Mouse (Mus musculus) heart, embryonic 12.5 days (tissue): ENCODE measurements at regions not wholly inside any gene's neighbourhood (a gene's known extent, or its start where the extent isn't known, plus 50 kb on each side); places are given as distances from the start of the nearest gene placed in this dataset.

Source experiments
- ATAC-seq: fragments of 200-750 bp; cut with Nextera tagmentation; 2 replicates; pipeline ENCODE4 v1.8.0; 2017; ENCODE audit warnings: moderate TSS enrichment, moderate library complexity; ENCODE audit not compliant: insufficient number of reproducible peaks, low FRiP score
- H3K27ac ChIP-seq: fragments of 300-500 bp; sonication (generic); 2 replicates; pipeline ENCODE4 v1.5.1; 2016; ENCODE audit warnings: mild to moderate bottlenecking, moderate library complexity; ENCODE audit not compliant: poor library complexity, severe bottlenecking
- H3K27me3 ChIP-seq: fragments of 300-500 bp; sonication (generic); replicated peaks from 2 replicates; pipeline ENCODE4 v1.6.1; 2016; ENCODE audit warnings: mild to moderate bottlenecking, moderate library complexity
- H3K36me3 ChIP-seq: fragments of 300-500 bp; sonication (generic); 2 replicates; pipeline ENCODE4 v1.6.1; 2016; ENCODE audit warnings: mild to moderate bottlenecking, moderate library complexity
- H3K4me1 ChIP-seq: fragments of 300-500 bp; sonication (generic); replicated peaks from 2 replicates; pipeline ENCODE4 v1.6.1; 2016; ENCODE audit warnings: mild to moderate bottlenecking
- H3K4me2 ChIP-seq: fragments of 300-500 bp; sonication (generic); 2 replicates; pipeline ENCODE4 v1.6.1; 2016; ENCODE audit warnings: mild to moderate bottlenecking, moderate library complexity
- H3K4me3 ChIP-seq: fragments of 300-500 bp; sonication (generic); 2 replicates; pipeline ENCODE4 v1.5.1; 2016; ENCODE audit warnings: mild to moderate bottlenecking
- H3K9ac ChIP-seq: fragments of 300-500 bp; sonication (generic); 2 replicates; pipeline ENCODE4 v1.6.1; 2016; ENCODE audit warnings: mild to moderate bottlenecking, moderate library complexity
- H3K9me3 ChIP-seq: fragments of 300-500 bp; sonication (generic); replicated peaks from 2 replicates; pipeline ENCODE4 v1.6.1; 2016; ENCODE audit warnings: mild to moderate bottlenecking, moderate library complexity
- WGBS: fragments of 180-500 bp; shearing (Covaris S2); methylation state at CpG from one replicate; pipeline ENCODE4 v1.1.7; 2016; 5-methylcytosine and 5-hydroxymethylcytosine counted together

DNA sequence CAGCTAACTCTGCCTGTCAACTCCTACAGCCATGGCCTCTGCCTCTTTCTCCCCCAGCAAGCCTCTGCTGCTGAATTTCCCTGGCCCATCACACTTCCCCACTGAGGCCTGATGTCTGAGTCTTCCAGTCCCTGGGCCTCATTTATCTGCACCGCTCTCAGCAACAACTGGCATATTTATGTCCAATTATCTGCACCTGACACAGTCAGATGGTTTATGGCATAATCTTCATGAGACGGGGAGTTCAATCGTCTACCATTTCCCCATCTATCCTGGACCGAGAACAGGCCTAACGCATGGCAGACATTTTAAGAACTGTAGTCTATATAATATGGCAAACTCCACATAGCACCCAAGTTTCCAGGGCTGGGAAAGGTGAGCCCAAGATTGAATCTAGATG, 1512.8 kb upstream of the Gm6569 start:
- H3K27ac ChIP-seq = no peak overlapping the region
- H3K36me3 ChIP-seq = no peaks in the 10 kb centered on the region
- H3K27me3 ChIP-seq = no peaks in the 10 kb centered on the region
- no peaks in the 10 kb centered on the region for H3K4me1 ChIP-seq
- H3K4me2 ChIP-seq = no peak overlapping the region
- ATAC-seq = no peak
- no peak overlapping the region for H3K4me3 ChIP-seq
- WGBS = 89% methylated on average over 5 of the region's 5 CpGs
- no peaks in the 10 kb centered on the region for H3K9me3 ChIP-seq
- no peak overlapping the region for H3K9ac ChIP-seq

DNA sequence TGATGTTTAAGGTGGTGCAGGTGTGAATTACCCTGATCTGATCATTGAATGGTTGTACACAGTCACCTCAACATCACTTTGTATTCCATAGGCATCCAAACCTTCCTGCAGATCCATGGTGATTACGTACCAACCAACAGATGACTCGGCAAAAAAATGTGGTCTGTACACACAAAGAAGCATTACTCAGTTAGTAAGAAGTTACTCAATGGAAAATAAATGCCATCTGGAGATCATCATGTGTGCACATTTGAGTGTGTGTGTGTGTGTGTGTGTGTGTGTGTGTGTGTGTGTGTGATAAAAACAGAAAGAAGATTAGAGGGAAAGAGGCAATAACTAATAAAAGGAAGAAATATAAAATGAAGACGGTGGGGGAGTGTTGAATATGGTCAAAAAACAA, 1512.2 kb upstream of the Gm6569 start:
- ATAC-seq = no peak
- no peak overlapping the region for H3K9ac ChIP-seq
- no peaks in the 10 kb centered on the region for H3K27me3 ChIP-seq
- H3K27ac ChIP-seq = no peak overlapping the region
- H3K9me3 ChIP-seq = no peaks in the 10 kb centered on the region
- H3K4me1 ChIP-seq = no peaks in the 10 kb centered on the region
- no peaks in the 10 kb centered on the region for H3K36me3 ChIP-seq
- WGBS = 77% methylated on average over 3 of the region's 3 CpGs
- no peak overlapping the region for H3K4me2 ChIP-seq
- no peak overlapping the region for H3K4me3 ChIP-seq

DNA sequence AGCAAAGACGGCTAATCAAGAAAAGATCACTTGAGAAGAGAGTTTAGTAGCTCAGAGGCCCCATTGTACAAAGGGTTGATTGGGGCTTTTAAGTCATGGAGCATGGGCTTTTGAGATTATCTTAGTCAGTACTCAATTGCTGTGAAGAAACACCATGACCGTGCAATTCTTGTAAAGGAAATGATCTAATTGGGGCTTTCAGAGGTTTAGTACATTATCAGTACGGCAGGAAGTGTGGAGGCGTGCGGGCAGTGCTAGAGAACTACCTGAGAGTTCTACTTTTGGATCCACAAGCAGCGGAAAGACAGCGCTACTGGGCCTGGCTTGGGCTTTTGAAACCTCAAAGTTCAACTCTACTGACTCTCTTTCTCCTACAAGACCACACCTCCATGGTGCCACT, 1511.2 kb upstream of the Gm6569 start:
- Histone ChIP-seq H3K27ac (no peak overlapping the region), H3K4me1 (no peaks in the 10 kb centered on the region), H3K9me3 (0 out of 2 replicates have a peak, but pooled peaks cover 3% of the 10 kb centered on the region), H3K36me3 (no peaks in the 10 kb centered on the region), H3K4me3 (no peak overlapping the region), H3K27me3 (no peaks in the 10 kb centered on the region), H3K9ac (no peak overlapping the region), H3K4me2 (no peak overlapping the region)
- ATAC-seq = no peak
- WGBS = 52% methylated on average over 7 of the region's 7 CpGs

DNA sequence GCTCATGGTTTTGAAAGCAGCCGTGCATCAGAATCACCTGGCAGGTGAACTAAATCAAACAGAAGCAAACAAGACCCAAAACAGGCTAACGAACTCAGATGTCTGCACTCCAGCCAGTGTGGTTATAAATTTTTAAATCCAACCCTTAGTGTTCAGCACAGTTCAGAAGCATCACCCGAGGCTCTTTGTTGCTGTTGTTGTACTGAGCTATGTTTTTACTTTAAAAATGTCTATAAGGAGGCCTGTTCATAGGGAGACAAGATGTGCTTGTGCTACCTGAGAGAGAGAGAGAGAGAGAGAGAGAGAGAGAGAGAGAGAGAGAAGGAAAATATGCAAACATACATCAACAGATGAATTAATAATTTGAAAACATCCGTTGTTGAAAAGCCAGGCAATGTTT, 1503.1 kb upstream of the Gm6569 start:
- ATAC-seq = no peak
- Histone ChIP-seq H3K27ac (no peak overlapping the region), H3K9me3 (0 out of 2 replicates have a peak, but pooled peaks cover 3% of the 10 kb centered on the region), H3K27me3 (no peaks in the 10 kb centered on the region), H3K36me3 (no peaks in the 10 kb centered on the region), H3K9ac (no peak overlapping the region), H3K4me3 (no peak overlapping the region), H3K4me1 (no peaks in the 10 kb centered on the region), H3K4me2 (no peak overlapping the region)
- 71% methylated on average over 4 of the region's 4 CpGs for WGBS

DNA sequence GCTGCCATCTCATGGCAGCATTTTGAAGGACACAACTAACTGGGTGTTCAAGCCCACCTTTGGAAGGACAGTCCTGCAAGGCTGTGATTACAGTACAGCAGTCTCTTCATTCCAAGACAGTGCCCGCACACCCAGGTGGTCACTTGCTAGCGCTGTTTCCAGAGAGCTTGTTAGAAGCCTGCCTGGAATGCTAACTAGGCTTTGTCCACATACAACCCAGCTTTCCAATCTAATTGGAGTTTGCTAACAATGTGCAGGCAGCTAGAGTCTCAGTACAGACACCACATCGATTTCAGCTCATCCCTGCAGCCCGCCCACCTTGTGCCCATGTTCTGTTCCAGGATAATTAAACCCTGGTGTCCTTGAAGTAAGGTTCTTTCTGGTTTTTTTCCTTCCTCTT, 1499.9 kb upstream of the Gm6569 start:
- Histone ChIP-seq H3K4me2 (no peak overlapping the region), H3K4me1 (no peaks in the 10 kb centered on the region), H3K9ac (no peak overlapping the region), H3K4me3 (no peak overlapping the region), H3K27ac (no peak overlapping the region), H3K27me3 (no peaks in the 10 kb centered on the region), H3K9me3 (no peaks in the 10 kb centered on the region), H3K36me3 (no peaks in the 10 kb centered on the region)
- WGBS = 77% methylated on average over 4 of the region's 4 CpGs
- no peak for ATAC-seq

DNA sequence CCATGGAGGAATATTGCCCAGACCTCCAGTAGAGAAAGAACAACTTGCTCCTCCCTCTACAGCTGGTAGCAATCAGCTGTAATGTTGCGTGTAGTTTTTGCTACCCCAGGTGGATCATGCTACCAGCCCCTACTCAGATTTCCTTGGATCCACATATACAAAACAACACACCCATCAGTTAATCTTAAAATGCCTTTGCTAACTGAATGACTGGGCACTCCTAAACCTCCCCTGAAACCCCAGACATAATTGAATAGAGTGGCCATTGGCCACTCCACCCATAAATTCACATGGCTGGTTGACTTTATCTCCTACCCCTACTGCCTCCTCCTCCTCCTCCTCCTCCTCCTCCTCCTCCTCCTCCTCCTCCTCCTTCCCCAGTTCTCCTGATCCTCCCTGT, 1494.7 kb upstream of the Gm6569 start:
- H3K27me3 ChIP-seq = no peaks in the 10 kb centered on the region
- H3K36me3 ChIP-seq = no peaks in the 10 kb centered on the region
- H3K9me3 ChIP-seq = no peaks in the 10 kb centered on the region
- no peak overlapping the region for H3K9ac ChIP-seq
- 88% methylated on average over 1 of the region's 1 CpGs for WGBS
- no peak overlapping the region for H3K4me3 ChIP-seq
- no peak overlapping the region for H3K4me2 ChIP-seq
- ATAC-seq = no peak
- H3K27ac ChIP-seq = no peak overlapping the region
- no peaks in the 10 kb centered on the region for H3K4me1 ChIP-seq

DNA sequence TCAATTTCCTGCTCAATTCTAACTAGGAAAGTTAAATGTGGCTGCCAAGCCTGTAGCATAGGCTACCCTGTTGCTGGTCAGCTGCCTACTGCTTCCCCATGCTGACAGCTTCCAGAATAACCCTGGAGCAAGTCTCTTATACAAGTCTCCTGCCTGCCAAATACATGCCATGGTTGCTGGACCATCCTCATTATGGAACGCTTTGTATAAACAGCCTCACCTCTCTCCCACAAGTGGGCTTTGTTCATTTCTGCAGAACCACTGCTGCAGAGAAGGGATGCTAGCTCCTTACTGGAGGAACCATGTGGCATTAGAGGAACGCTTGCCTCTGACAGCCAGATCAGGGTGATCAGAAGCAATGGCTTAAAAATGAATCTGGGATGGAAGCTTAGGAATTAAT, 1492.4 kb upstream of the Gm6569 start:
- no peak overlapping the region for H3K4me2 ChIP-seq
- no peak overlapping the region for H3K27ac ChIP-seq
- no peaks in the 10 kb centered on the region for H3K27me3 ChIP-seq
- H3K9ac ChIP-seq = no peak overlapping the region
- WGBS = 73% methylated on average over 2 of the region's 2 CpGs
- H3K4me1 ChIP-seq = no peaks in the 10 kb centered on the region
- ATAC-seq = no peak
- no peaks in the 10 kb centered on the region for H3K36me3 ChIP-seq
- H3K4me3 ChIP-seq = no peak overlapping the region
- no peaks in the 10 kb centered on the region for H3K9me3 ChIP-seq

DNA sequence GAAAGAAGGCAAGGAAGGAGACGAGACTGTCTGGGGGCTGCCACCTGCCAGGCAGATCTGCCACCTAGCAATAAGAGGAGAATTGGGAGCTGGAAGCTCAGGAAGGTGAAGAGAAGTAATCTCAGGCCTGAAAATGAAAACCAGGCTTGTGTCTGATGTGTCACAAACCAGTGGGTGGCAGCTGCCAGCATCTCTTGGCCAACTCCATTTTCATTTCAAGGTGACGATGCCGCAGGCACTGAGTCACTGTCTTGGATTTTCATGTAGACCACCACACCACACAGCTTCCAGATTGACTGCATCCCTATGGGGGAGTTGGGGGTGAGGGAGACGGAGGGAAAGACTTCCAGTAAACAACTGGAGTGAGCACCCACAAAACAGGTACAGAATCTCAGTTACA, 1491.9 kb upstream of the Gm6569 start:
- H3K4me1 ChIP-seq = no peaks in the 10 kb centered on the region
- no peaks in the 10 kb centered on the region for H3K27me3 ChIP-seq
- H3K4me3 ChIP-seq = no peak overlapping the region
- no peaks in the 10 kb centered on the region for H3K9me3 ChIP-seq
- ATAC-seq = no peak
- no peak overlapping the region for H3K9ac ChIP-seq
- no peak overlapping the region for H3K27ac ChIP-seq
- WGBS = 73% methylated on average over 4 of the region's 4 CpGs
- H3K36me3 ChIP-seq = no peaks in the 10 kb centered on the region
- H3K4me2 ChIP-seq = no peak overlapping the region

DNA sequence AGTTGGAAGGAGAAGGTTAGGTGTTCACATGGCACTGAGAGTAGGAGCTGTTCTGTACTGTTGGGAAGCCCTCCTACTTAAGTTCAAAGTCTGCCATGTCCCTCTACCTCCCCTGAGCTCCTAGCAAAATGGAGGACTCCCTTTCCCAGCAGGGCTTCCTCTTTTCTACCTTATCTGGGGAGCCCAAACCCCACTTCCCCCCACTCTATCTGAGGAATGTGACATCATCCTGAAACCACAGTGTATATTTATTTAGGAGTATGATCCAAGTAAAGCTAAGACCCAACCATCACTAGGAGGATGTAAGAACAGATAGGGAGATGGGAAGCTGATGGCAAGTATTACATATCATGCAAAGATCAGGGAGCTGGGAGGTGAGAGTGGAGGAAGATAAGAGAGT, 1490.6 kb upstream of the Gm6569 start:
- Histone ChIP-seq H3K9me3 (no peaks in the 10 kb centered on the region), H3K9ac (no peak overlapping the region), H3K4me2 (no peak overlapping the region), H3K27me3 (no peaks in the 10 kb centered on the region), H3K36me3 (no peaks in the 10 kb centered on the region), H3K4me1 (no peaks in the 10 kb centered on the region), H3K27ac (no peak overlapping the region), H3K4me3 (no peak overlapping the region)
- no peak for ATAC-seq

DNA sequence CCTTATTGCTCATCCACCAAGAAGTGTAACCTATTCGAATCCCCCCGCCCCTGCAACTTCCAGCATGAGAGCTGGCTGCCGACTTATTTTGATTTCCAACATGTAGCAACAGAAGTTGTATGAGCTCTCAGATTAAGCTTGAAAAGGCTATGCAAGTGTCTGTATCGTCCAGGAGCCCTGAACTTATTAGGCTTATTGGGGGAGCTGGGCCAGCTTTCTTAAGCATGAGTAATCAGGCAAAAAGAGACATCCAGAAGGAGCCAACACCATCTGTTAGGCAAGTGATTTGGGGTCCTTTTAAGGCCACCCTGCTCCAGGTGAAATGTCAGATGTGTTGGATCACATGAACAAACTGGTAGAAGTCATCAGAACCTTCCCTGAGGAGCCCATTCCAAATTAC, 1481.0 kb upstream of the Gm6569 start:
- WGBS = 68% methylated on average over 4 of the region's 4 CpGs

DNA sequence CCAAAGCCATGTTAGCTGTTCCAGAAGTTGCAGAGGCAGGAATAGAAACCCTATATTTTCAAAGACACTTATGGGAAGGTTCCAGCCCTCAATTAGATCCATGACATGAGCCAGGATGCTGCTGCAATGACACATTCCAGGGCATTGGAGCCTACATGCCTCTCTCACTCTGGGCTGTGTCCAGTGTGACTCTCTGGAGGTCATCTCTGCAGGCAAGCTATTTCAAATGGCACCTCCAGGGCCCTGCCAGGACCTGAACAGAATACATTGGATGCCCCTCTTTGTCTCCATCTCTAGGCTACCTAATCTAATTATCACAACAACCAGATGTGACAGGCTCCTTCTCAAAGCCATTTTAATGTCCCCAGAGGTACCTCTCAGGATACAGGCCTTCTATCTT, 1478.7 kb upstream of the Gm6569 start:
- no peak overlapping the region for H3K9ac ChIP-seq
- 0 out of 2 replicates have a peak, but pooled peaks cover 3% of the 10 kb centered on the region for H3K9me3 ChIP-seq
- H3K27ac ChIP-seq = no peak overlapping the region
- H3K36me3 ChIP-seq = no peaks in the 10 kb centered on the region
- no peaks in the 10 kb centered on the region for H3K4me1 ChIP-seq
- no peaks in the 10 kb centered on the region for H3K27me3 ChIP-seq
- ATAC-seq = no peak
- no peak overlapping the region for H3K4me2 ChIP-seq
- no peak overlapping the region for H3K4me3 ChIP-seq

More for the DNA sequence above, 1481.0 kb upstream of the Gm6569 start:
- H3K9ac ChIP-seq = no peak overlapping the region
- H3K9me3 ChIP-seq = 0 out of 2 replicates have a peak, but pooled peaks cover 2% of the 10 kb centered on the region
- no peak overlapping the region for H3K4me3 ChIP-seq
- no peaks in the 10 kb centered on the region for H3K27me3 ChIP-seq
- no peaks in the 10 kb centered on the region for H3K4me1 ChIP-seq
- no peak overlapping the region for H3K27ac ChIP-seq
- no peaks in the 10 kb centered on the region for H3K36me3 ChIP-seq
- no peak overlapping the region for H3K4me2 ChIP-seq
- ATAC-seq = no peak

DNA sequence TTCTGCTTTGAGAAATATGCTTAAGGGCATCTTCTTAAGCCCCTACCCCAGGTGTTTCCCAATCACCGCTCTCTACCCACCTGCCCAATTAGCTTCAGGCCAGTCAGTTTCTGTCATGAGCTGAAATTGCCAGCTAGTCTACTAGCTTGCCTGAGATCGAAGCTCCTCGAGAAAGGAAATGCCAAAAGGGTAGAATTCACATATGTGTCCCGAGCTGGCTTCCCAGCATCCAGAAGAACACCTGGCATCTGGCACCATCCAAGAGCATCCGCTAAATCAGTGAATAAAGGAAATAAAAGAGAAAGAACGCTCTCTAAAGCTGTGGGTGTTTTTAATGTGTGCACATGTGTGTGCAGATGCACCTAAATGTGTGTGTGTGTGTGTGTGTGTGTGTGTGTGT, 1474.7 kb upstream of the Gm6569 start:
- Histone ChIP-seq H3K9ac (no peak overlapping the region), H3K36me3 (no peaks in the 10 kb centered on the region), H3K27me3 (no peaks in the 10 kb centered on the region), H3K27ac (no peak overlapping the region), H3K4me1 (no peaks in the 10 kb centered on the region), H3K4me3 (no peak overlapping the region), H3K4me2 (no peak overlapping the region), H3K9me3 (0 out of 2 replicates have a peak, but pooled peaks cover 3% of the 10 kb centered on the region)
- WGBS = 81% methylated on average over 6 of the region's 6 CpGs
- ATAC-seq = no peak
